Mouse (Mus musculus): Measurements from ENCODE around the gene Bex3.
"Not testable (repeated sequence)": the region's sequence is repeated elsewhere in the genome, so short reads cannot be mapped to it uniquely, and the experiment has no call there.

Bex3 gene

DNA sequence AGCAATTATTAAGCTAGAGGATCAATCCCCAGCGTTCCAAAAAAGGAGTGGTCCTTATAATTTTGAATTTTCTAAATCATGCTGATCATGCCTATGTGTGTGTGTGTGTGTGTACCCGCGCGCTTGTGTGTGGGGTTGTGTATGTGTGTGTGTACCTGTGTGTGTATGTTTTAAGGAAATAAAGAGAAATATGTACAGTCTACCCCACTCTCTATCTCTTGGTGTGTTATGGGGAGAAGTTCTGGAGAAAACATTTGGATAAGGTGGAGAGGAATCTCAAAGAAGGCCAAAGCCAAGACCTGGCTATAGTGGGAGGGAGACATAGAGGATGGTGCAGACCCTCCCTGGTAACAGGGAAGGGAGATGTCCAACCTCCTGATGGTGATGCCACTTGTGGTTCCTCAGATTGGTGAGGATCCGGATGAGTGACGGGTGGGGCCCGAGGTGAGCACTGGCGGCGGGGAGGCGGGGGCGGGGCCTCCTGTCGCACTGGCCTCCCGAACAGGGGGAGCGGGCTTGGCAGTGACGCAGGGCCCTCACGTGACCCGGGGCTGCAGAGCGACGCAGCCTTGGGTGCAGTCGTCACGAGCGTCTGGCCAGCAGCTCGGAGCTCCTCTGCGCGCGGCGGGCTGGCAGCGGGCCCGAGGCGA lies at the start of gene Bex3:
TSS of gene Bex3 (plus strand) at position 511 of the 650 bp plus-strand sequence.
- DNase-seq (ENCODE audit: low read depth, low spot score), result not testable (repeated sequence)

DNA sequence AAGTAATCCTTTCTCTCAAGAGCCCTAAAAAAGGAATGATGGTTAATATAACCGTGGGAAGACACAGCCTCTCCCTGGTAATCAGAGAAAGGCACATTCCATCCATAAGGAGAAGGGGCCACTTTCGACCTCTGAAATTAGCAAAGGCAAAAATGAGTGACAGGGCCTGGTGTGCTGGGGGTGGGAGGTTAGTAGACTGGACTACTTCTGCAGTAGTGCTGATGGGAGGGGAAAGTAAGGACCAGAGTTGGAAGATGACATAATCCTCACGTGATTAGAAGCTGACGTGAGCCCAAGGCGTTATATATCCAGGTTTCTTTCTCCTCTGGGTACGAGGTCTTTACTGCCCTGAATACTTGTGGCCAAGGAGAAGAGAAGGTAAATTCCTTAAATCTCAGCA lies 46.3 kb upstream of the Bex3 start:
- DNase-seq (ENCODE audit: low read depth, low spot score), result no peak

DNA sequence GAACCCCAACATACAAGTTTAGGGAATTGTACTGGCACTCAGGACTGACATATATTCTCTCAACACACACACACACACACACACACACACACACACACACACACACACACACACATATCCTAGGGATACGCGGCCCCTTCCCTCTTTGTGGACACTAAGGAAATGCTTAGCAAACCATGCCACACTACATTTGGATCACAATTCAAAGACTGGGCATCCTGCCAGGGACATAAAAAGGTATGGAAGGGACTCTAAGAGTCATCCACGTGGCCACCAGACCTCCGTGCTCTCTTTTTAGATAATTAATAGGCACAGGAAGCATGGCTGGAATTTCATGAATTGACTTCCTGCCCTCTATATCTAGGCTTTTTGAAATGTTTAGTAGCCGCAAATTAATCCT lies 42.3 kb upstream of the Bex3 start:
- no peak for DNase-seq (ENCODE audit: low read depth, low spot score)

DNA sequence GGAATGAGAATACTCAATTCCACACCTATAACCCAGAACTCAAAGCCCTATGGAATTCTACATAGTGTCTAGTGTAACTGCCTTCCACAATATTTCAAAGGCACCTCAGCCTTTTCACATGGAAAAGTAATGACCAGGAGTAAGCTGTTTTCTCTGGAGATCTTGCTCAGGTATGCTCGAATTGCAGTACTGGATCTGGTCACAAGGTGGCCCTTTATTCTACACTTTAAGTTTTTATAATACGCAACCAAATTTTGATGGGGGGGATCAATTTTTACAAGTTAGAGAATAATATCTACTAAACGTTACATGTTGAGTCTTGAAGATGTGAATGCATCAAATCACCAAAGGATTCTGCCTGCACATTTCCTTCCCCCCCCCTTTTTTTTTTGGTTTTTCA lies 31.9 kb upstream of the Bex3 start:
- peak; percentile 15 for DNase-seq (ENCODE audit: low read depth, low spot score)

- DNase-seq (ENCODE audit: low read depth, low spot score), result no peak
Measured at GRCm38 (mm10) chrX:136243181-136243580, 26.9 kb upstream of the Bex3 start.

DNA sequence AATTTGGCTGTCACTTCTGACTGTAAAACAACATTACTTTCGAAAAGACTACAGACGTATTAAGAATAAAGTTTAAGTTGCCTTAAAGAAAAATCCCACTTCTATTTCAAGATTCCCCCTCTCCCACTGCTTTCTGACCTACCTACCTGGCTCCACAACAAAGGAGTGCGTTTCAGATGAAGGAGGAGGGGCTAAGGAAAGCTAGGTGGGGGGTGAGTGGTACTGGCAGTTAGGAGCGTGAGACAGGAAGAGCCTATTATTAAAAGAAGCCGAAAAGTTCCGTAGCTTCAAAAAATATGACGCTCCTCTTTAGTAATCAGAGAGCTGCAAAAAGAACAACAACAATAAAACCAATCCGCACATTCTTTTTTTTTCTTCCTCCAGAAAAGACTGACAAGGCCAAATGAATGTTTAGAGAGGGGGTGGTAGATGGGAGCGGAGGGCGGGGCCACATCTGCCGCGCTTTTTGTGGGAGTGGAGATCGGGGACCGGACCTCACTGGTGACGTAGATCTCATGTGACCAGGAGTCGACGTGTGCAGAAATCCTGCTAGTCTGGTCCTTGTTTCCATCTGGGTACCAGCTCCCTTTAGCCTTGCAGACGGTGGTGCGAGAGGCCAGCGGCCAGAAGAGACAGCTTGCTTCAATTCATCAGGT lies 25.4 kb upstream of the Bex3 start, which contains the start of gene Tceal9:
TSS of gene Tceal9 (plus strand) at position 506 of the 656 bp plus-strand sequence.
- DNase-seq (ENCODE audit: low read depth, low spot score), result peak; percentile 89

DNA sequence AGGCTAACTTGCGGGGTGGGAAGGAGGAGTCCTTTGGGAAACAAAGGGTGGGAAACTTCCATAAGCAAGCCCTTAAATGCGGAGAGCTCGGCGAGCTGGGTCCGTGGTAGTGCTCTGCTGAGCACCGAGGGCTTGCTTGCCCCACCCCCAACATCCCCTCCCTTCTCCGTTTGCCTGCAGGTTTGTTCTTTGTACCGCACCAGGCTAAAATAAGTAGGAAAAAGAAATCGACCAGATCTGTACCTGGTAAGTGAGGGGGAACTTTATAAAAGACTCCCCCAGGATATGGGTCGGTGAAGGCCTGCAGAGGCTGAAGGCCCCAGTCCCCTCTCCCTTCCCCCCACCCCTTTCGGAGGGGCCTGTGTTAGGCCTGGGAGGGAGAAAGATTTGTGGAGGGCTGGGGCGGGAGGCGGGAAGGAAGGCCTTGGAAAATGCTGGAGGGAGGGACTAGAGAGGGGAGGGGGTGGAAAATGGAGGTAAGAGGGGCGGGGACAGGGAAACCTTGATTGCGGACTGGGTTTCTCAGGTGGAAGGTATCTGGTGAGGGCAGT lies 24.5 kb upstream of the Bex3 start:
- peak; percentile 86 for DNase-seq (ENCODE audit: low read depth, low spot score)

DNA sequence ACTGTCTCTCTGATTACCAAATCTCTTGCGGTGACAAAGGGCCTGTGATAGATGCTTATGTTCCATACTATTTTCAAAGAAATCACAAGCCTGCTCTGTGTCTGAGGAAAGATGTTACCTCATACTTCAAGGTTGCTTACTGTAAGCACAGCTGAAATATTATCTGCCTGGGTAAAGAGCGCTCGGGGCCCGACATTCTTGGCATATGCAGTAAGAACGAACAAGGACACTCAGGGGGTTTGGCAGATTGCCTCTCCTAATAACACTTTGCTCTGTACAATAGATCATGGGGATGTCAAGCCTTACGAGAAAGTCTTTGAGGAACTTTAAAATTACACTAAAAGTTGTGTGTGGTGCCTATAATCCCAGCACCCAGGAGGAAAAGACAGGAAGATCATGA lies 21.2 kb upstream of the Bex3 start:
- no peak for DNase-seq (ENCODE audit: low read depth, low spot score)

- no peak for DNase-seq (ENCODE audit: low read depth, low spot score)
Measured at GRCm38 (mm10) chrX:136249671-136250070, 20.4 kb upstream of the Bex3 start.

- DNase-seq (ENCODE audit: low read depth, low spot score), result no peak
Measured at GRCm38 (mm10) chrX:136252023-136252729, 17.9 kb upstream of the Bex3 start.

DNA sequence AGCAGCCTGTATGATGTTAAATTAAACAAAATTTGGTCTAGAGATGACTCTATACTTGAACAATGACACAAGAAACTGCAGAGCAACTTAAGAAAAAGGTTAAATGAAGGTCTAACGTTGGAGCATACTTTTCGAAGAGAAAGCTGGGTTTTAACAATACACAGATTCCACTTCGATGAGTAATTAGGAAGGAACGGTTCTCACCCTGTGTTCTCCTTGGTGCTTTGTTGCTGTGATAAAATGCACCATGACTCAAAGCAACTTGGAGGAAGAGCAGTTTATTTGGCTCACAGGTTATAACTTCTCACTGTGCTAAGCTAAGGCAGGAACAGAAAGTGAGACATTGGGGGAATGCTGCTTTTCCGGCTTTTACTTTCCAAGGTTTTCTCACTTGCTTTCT lies 2.3 kb upstream of the Bex3 start:
- no peak for DNase-seq (ENCODE audit: low read depth, low spot score)

DNA sequence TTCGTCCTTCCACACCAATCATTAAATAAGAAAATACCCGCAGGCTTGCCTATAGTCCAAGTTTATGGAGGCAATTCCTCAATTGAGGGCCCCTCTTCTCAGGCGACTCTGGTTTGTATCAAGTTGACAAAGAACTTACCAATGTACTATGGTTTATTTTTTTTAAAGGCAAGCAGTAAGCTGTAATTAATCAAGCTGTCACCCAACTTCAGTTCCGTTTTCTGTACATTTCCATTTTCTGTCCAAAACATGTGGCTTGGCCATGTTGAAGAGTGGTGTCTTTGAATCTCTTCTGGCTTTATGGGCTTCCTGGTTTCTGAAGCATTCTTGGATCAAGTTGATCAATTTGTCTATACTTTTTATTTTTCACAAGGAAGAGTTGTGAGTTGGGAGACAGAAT lies 1.9 kb upstream of the Bex3 start:
- DNase-seq (ENCODE audit: low read depth, low spot score), result no peak

DNA sequence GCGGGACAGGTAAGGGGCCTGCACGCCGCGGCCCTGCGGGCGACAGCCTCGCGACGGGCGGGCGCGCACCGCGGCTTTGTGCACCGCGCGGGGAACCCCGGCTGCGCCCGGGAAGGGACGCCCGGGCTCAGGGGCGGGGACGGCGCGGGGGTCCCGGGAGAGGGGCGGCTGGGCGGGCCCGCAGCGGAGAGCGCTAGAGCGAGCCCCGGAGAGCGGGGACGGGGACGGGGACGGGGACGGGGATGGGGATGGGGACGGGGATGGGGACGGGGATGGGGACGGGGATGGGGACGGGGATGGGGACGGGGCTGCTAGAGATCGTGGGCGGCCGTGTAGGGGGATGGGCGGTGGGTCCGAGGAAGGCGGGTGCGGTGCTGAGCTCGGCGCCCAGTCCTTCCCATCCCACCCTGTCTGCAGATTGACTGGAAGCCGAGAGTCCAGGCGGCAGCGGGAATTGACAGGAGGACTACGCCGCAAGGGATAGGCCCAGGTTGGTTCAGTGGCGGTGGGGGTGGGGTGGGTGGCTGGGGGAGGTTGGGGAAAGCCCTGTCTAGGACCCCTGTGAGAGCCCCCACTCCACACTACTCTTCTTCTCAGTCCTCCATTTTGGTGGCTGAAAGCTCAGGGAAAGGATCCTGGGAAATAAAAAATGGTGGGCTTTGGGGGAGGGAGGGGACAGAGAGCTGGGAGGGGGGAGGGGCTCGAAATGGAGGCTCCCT lies 499 bp downstream of the Bex3 start:
- DNase-seq (ENCODE audit: low read depth, low spot score), result peak; percentile 71

DNA sequence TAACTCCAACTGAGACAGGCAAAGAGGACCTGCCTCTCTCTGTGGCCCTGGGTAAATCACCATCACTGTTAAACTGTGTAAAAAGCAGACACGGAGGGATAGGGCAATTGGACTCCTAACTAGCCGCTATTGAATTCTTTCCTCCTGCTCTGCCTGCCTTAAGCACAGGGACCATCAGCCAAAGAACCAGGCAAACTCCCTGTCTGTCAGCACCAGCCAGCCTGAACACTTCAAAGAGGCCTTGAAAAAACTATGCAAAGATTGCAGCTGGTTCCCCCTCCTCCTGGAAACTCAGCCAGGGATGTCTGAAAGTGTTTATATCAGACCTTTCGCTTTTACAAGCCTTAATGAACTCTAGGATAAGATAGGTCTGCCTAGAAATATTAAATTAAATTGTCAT lies 4.5 kb downstream of the Bex3 start:
- peak; percentile 5 for DNase-seq (ENCODE audit: low read depth, low spot score)

- DNase-seq (ENCODE audit: low read depth, low spot score), result no peak
Measured at GRCm38 (mm10) chrX:136275386-136275785, 5.3 kb downstream of the Bex3 start.

- DNase-seq (ENCODE audit: low read depth, low spot score), result no peak
Measured at GRCm38 (mm10) chrX:136277577-136277976, 7.5 kb downstream of the Bex3 start.

- no peak for DNase-seq (ENCODE audit: low read depth, low spot score)
Measured at GRCm38 (mm10) chrX:136278401-136278800, 8.3 kb downstream of the Bex3 start.

GRCm38 (mm10) chrX:136279410-136279809 lies 9.4 kb downstream of the Bex3 start:
- no peak for DNase-seq (ENCODE audit: low read depth, low spot score)

GRCm38 (mm10) chrX:136290817-136291281 lies 20.8 kb downstream of the Bex3 start:
- peak; percentile 48 for DNase-seq (ENCODE audit: low read depth, low spot score)

GRCm38 (mm10) chrX:136304295-136304694 lies 34.2 kb downstream of the Bex3 start:
- DNase-seq (ENCODE audit: low read depth, low spot score), result peak; percentile 21

- peak; percentile 86 for DNase-seq (ENCODE audit: low read depth, low spot score)
Measured at GRCm38 (mm10) chrX:136306196-136306595, 36.1 kb downstream of the Bex3 start.

DNA sequence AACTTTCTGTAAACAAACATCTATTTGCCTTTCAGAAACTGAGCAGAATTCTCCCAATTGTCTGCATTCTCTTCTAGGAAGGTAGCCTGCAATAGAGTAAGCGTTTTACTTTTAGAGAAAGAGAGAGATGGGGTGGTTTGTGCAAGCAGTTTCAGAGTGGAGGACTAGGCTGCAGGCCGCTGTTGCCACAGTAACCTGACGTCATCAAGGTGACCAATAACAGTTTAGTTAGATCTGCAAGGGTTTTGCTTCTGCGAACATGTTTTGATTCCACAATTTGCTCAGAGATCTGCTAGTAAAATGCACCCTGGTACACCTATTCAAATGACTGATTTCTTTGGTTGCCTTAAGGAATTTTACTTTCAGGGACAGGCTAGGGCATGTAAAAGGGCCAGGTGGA lies 43.2 kb downstream of the Bex3 start:
- no peak for DNase-seq (ENCODE audit: low read depth, low spot score)
